Mouse (Mus musculus): ENCODE data around the gene Mrpl10. TPM values are rescaled to one million over a fixed set of nuclear protein-coding genes. Genes with fewer than 3 reads are reported as not detected.

The Mrpl10 gene
- total and polyA plus RNA-seq, 3 experiments = 104 to 132 (median 119) TPM

GRCm38 (mm10) chr11:97069770-97070169 lies 28.4 kb downstream of the Mrpl10 start:
- Histone ChIP-seq H3K4me1 (ENCODE audit: control insufficient read depth in 1 of 2, insufficient read depth in 2 of 2) (no peaks in the 10 kb centered on the region), H3K27ac (ENCODE audit: insufficient read depth, low read depth) (no peak overlapping the region), H3K27me3 (replicated peaks) (no peaks in the 10 kb centered on the region), H3K9ac (ENCODE audit: insufficient read depth, low read depth) (no peak overlapping the region), H3K36me3 (replicated peaks in 1 of 2; ENCODE audit: control insufficient read depth in 1 of 2, insufficient read depth in 1 of 2, low read length in 1 of 2) (peaks cover 36 to 60% of the 10 kb centered on the region in 2 experiments), H3K4me2 (ENCODE audit: insufficient read depth, low read depth, poor library complexity, severe bottlenecking) (no peak overlapping the region), H3K79me2 (replicated peaks; ENCODE audit: control insufficient read depth, extremely low read depth, insufficient read depth, poor library complexity, severe bottlenecking) (no peaks in the 10 kb centered on the region), H3K9me3 (replicated peaks; ENCODE audit: low read length) (no peaks in the 10 kb centered on the region), H3K4me3 (replicated peaks in 1 of 3; ENCODE audit: low read depth in 2 of 3, low read length in 2 of 3, poor library complexity in 1 of 3) (no peak overlapping the region)
- TF ChIP-seq TBP (conservative IDR thresholded peaks at IDR 0.05; ENCODE audit: low read depth, low read length) (no peak), TCF12 (IDR thresholded peaks at IDR 0.05; ENCODE audit: low read depth, low read length) (no peak), MYC (IDR thresholded peaks at IDR 0.05; ENCODE audit: low read depth, low read length) (no peak), ZNF384 (IDR thresholded peaks at IDR 0.05; ENCODE audit: low read depth, low read length) (no peak), USF2 (conservative IDR thresholded peaks at IDR 0.05; ENCODE audit: low read depth, low read length) (no peak), POLR2AphosphoS2 (IDR thresholded peaks at IDR 0.05; ENCODE audit: low read depth, low read length) (no peak), MEF2A (IDR thresholded peaks at IDR 0.05; ENCODE audit: borderline replicate concordance, low read depth, low read length) (no peak), SIN3A (IDR thresholded peaks at IDR 0.05; ENCODE audit: low read length) (no peak), ELF1 (IDR thresholded peaks at IDR 0.05; ENCODE audit: low read depth, low read length) (no peak), ZC3H11A (IDR thresholded peaks at IDR 0.05; ENCODE audit: low read depth, low read length) (no peak), MAFK (IDR thresholded peaks at IDR 0.05; ENCODE audit: insufficient replicate concordance, low read length) (no peak), IRF4 (IDR thresholded peaks at IDR 0.05; ENCODE audit: low read depth, low read length) (no peak), SMC3 (IDR thresholded peaks at IDR 0.05; ENCODE audit: low read depth, low read length) (no peak), JUND (conservative IDR thresholded peaks at IDR 0.05; ENCODE audit: low read depth, low read length) (no peak), HCFC1 (IDR thresholded peaks at IDR 0.05; ENCODE audit: low read depth, low read length) (no peak)
- DNase-seq (ENCODE audit: extremely low read depth) = no peak
- dilution Hi-C loops (cut with MboI; ENCODE audit: extremely low pct_ligation_motif_present, extremely low pct_unique_long_range_greater_than_20kb, low sequenced_read_pairs) = no loop called here
- in situ Hi-C loops (cut with MboI; ENCODE audit: low pct_ligation_motif_present, low pct_unique_long_range_greater_than_20kb, low sequenced_read_pairs) = loop anchor here (5.0 kb wide), 1 partner anchor 93 kb away; no protein-coding TSS in a partner anchor

- no peak overlapping the region for H3K4me3 ChIP-seq (replicated peaks in 1 of 3; ENCODE audit: low read depth in 2 of 3, low read length in 2 of 3, poor library complexity in 1 of 3)
- H3K4me1 ChIP-seq (ENCODE audit: control insufficient read depth in 1 of 2, insufficient read depth in 2 of 2) = no peaks in the 10 kb centered on the region
- no peak for TF ChIP-seq HCFC1 (IDR thresholded peaks at IDR 0.05; ENCODE audit: low read depth, low read length)
- no peak for TF ChIP-seq E2F4 (IDR thresholded peaks at IDR 0.05; ENCODE audit: insufficient replicate concordance, low read depth, low read length)
- TF ChIP-seq BHLHE40 (IDR thresholded peaks at IDR 0.05; ENCODE audit: low read depth, low read length) = no peak
- TF ChIP-seq NELFE (IDR thresholded peaks at IDR 0.05; ENCODE audit: low read depth, low read length) = no peak
- no peak for TF ChIP-seq MYC (IDR thresholded peaks at IDR 0.05; ENCODE audit: low read depth, low read length)
- no peak for TF ChIP-seq MXI1 (IDR thresholded peaks at IDR 0.05; ENCODE audit: low read depth, low read length)
- no peak for TF ChIP-seq USF1 (IDR thresholded peaks at IDR 0.05; ENCODE audit: low read depth, low read length)
- no peak for TF ChIP-seq GABPA (IDR thresholded peaks at IDR 0.05; ENCODE audit: insufficient replicate concordance, low read depth, low read length)
- TF ChIP-seq POLR2AphosphoS2 (IDR thresholded peaks at IDR 0.05; ENCODE audit: low read depth, low read length) = no peak
- no peak for TF ChIP-seq POLR2A (IDR thresholded peaks at IDR 0.05; ENCODE audit: low read depth, low read length)
- no peak for TF ChIP-seq RAD21 (IDR thresholded peaks at IDR 0.05; ENCODE audit: low read depth, low read length)
- in situ Hi-C loops (cut with MboI; ENCODE audit: low pct_ligation_motif_present, low pct_unique_long_range_greater_than_20kb, low sequenced_read_pairs) = no loop called here
- no peak overlapping the region for H3K27ac ChIP-seq (ENCODE audit: insufficient read depth, low read depth)
- H3K27me3 ChIP-seq (replicated peaks) = no peaks in the 10 kb centered on the region
- H3K9ac ChIP-seq (ENCODE audit: insufficient read depth, low read depth) = no peak overlapping the region
- no peaks in the 10 kb centered on the region for H3K9me3 ChIP-seq (replicated peaks; ENCODE audit: low read length)
- H3K79me2 ChIP-seq (replicated peaks; ENCODE audit: control insufficient read depth, extremely low read depth, insufficient read depth, poor library complexity, severe bottlenecking) = no peaks in the 10 kb centered on the region
- dilution Hi-C loops (cut with MboI; ENCODE audit: extremely low pct_ligation_motif_present, extremely low pct_unique_long_range_greater_than_20kb, low sequenced_read_pairs) = no loop called here
- no peak for DNase-seq (ENCODE audit: extremely low read depth)
- H3K4me2 ChIP-seq (ENCODE audit: insufficient read depth, low read depth, poor library complexity, severe bottlenecking) = no peak overlapping the region
- H3K36me3 ChIP-seq (replicated peaks in 1 of 2; ENCODE audit: control insufficient read depth in 1 of 2, insufficient read depth in 1 of 2, low read length in 1 of 2) = peaks cover 26 to 47% of the 10 kb centered on the region in 2 experiments
Measured at GRCm38 (mm10) chr11:97071129-97071528, 29.8 kb downstream of the Mrpl10 start.
